Mouse (Mus musculus): ENCODE measurements around the gene Olfr70.

The Olfr70 gene

DNA sequence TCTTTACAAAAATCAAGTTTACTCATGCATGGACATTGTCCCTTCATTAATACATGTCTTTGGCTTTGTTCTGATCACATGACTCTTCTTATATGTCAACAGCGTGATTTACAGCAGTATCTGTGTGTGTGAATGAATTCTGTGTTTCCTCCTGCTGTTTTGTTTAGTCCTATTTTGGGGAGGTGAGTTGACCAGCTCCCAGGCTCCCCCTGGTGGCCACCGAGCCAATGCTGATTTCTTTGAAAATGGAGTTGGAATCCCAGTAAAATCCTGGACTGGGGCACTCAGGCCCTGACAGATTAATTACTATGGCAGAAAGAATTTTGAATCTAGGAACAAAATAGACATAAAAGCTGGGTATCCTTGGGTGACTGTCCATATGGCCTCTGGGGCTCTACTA is 11.2 kb upstream of the Olfr70 start:
- DNase-seq (ENCODE audit: low spot score in 2 of 2), result peak; percentile 62 to 87

DNA sequence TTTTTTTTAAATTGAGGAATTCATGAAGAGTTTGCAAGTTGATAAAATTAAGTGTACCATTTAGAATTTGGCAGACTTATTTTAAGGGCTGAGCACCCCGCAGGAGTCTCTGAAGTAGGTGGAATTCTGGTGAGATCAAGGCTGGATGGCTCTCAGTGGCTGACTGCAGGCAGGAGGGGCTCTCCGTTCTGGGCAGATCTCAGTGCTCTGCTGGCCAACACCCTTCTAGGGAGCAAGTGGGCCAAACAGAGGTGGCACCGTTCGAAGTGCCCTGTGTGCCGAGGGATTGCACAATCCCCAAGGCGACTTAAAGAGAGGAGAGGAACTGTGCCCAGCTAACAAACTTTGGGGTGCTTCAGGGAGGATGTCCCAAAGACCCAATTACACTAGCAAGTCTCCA is 9.3 kb upstream of the Olfr70 start, which contains the start of gene Olfr71:
Olfr71 (minus strand) TSS at position 387 of the 400 bp plus-strand sequence.
- no peak for DNase-seq (ENCODE audit: low spot score in 2 of 2)

DNA sequence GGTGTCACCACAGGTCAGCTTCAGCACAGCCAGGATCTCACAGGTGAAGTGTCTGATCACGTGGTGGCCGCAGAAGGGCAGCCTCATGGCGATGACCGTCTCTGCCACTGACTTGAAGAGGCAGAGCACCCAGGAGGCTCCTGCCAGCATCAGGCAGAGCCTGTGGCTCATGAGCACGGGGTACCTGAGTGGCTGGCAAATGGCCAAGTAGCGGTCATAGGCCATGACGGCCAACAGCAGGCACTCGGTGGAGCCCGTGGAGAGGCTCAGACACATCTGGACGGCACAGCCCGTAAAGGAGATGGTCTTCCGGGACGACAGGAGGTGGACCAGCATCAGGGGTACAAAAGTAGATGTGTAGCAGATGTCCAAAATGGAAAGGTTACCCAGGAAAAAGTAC is 5.4 kb upstream of the Olfr70 start:
- no peak for DNase-seq (ENCODE audit: low spot score in 2 of 2)

DNA sequence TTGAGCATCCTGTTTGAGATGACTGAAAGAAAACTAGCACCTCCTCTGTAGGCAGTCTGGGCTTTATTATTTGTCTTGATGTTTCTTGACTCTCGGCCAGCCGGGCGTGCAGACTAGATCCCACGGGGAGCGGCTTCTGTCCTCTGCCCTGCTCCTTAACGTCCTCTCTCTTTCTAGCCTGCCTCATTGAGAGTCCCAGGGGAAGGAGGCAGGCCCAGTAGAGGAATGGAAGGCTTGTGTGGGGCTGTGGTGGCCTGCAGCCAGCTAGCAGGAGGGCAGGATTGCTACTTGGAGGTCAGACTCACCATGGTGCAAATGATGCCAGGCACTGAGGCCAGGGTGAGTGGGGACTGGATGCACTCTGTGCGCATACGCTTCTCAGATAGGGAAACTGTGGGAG is 3.2 kb upstream of the Olfr70 start:
- no peak for DNase-seq (ENCODE audit: low spot score in 2 of 2)

DNA sequence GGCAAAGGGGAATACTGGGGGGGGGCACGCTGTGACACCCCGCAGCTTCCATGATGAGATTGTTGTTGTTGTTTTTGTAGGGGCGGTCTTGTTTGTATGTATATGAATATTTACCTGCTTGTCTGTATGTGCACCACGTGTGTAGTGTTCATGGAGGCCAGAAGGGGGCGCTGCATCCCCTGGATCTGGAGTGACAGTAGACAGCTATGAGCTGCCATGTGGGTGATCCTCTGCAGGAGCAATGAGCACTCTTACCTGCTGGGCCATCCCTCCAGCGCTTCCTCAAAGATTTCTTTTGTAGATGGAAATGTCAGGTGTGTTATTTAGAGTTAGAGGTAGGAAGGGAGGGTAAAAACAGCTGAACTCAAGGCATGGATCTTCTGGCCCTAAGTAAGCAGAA is 2.8 kb upstream of the Olfr70 start:
- DNase-seq (ENCODE audit: low spot score in 2 of 2), result no peak

DNA sequence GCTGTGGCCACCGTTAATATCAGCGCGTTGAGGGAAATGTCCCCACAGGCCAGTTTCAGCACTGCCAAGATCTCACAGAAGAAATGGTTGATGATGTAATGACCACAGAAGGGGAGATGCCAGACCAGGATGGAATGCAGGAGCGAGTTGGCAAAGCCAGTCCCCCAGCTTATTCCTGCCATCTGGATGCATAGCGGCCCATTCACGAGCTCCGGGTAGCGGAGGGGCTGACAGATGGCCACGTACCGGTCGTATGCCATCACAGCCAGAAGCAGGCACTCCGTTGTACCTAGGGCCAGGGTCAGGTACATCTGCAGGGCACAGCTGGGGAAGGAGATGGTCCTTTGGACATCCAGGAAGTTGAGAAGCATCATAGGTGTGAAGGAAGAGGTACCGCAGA is 4.0 kb downstream of the Olfr70 start:
- no peak for DNase-seq (ENCODE audit: low spot score in 2 of 2)

DNA sequence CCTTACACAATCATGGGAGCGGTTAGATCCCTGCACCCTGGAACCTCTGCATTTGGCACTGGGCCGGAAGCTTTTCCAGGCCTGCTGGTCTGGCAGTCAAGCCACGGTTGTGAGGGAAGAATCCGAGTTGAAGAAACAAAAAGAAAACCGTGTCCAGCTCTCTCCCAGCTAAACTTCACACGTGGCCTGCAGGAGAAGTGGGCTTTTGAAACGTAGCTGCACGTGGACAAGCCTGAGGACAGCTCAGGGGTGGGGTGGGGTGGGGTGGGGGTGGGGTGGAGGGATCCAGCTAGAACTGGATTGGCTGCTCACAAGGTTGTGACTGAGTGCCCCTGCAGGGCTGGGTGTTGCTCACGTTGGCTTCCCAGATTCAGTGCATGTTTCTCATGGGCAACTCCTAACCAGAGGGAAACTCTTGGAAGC is 5.3 kb downstream of the Olfr70 start:
- no peak for DNase-seq (ENCODE audit: low spot score in 2 of 2)

DNA sequence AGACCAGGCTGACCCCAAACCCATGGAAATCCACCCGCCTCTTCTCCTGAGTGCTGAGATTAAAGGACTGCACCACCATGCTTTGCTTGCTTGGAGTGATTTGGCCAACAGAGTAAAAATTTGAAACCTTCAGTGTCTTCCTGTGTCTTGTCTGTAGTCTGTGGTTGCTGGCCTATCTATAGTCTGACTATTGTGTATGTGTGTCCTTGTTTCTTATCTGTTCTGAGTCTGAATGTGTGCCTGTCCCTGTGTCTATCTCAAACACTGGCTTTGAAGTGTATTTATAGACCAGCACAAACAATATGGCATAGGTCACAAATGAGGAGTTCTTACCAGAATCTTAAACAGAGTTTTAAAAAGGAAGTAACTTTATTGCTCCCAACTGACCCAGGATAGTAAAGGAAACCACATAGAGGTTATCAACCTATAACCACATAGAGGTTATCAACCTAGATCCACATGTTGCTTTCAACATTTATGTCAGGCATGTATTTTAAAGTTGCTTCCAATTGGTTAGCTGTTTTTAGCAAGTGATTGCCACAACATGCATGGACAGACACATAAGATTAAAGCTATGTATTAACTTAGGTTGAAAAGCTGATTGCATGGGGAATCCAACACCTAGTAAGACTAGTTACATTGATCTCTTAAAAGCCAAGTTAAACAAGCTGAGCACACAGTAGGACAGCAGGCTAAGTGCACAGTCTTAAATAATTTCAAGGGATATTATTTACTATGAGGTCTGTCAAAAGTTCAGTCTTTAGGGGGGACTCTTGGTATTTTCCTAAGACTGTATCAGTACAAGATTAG is 6.0 kb downstream of the Olfr70 start:
- no peak for DNase-seq (ENCODE audit: low spot score in 2 of 2)

DNA sequence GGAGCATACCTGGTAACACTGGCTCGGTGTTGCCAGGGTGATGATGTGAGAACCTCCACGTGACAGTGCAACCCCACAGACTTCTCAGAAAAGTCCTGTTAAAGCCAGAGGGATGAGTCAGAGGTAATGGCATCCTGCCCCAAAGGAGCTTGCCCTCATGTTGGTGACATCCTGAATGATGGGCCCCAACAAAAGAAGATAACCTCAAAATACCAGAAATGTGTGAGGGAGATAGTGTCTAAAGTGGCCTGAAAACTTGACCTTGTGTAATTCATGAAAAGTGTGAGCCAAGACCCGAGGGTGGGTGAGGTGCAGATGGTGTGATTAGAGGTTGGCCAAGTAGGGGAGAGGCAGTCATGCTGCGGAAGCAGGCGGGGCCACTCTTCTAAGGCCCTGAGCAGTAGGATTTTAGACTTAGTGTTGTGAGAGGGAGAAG is 6.8 kb downstream of the Olfr70 start:
- DNase-seq (ENCODE audit: low spot score in 2 of 2), result no peak

DNA sequence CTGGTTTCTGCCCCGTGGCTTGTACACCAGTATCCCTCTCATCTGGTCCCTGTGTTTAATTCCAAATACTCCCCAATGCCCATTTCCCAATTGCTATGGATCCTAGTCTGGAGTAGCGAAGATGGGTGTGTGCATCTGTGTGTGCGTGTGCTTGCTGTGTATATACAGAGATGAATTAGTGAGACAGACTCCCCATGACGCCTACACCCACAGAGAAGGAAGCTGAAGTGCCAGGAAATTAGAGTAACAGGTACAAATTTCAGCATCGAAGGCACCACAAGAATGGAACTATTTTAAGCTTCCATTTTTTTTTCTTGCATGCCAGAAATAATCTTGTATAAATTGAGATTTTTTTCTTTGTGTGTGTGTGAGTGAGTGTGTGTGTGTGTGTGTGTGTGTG is 9.6 kb downstream of the Olfr70 start:
- DNase-seq (ENCODE audit: low spot score in 2 of 2), result no peak

DNA sequence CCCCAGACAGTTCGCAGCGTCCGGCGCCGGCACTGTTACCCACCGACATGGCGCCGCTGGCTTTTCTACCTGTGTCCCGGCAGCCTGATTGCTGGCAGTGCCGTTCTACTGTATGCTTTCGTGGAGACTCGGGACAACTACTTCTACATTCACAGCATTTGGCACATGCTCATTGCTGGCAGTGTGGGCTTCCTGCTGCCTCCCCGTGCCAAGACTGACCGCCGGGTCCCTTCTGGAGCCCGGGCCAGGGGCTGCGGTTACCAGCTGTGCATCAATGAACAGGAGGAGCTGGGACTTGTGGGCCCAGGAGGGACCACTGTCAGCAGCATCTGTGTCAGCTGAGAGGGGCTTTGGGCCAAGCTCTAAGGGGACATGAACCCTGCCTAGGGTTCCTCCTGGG is 10.6 kb downstream of the Olfr70 start:
- no peak for DNase-seq (ENCODE audit: low spot score in 2 of 2)

DNA sequence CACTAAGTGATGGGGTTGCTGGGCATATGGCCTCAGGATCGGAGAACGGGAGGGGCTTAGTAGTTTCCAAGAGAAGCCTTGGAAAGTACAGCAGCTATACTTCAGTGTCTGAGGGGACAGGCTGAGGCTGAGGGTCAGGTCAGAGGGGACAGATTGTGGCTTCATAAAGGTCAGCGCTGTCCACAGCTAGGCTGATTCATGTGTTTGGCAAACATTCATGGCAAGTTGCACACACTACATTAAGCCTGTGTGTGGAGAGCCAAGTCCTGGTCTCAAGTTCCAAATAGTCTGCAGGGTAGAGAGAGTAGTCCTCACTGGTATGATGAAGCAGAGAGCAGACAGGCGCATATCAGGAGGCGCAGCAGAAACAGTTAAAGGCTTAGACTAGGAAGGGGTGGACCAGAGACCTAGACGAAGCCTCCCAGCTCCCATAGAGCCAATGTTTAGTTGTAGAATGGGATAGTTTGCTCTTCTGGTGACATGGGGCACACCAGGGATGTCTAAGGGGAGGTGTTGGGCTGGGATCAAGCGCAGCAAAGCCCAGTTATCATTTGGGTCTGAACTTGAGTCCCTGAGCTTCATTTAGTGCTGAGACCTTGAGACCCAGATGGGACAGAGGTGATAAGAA is 21.1 kb downstream of the Olfr70 start:
- DNase-seq (ENCODE audit: low spot score in 2 of 2), result no peak

DNA sequence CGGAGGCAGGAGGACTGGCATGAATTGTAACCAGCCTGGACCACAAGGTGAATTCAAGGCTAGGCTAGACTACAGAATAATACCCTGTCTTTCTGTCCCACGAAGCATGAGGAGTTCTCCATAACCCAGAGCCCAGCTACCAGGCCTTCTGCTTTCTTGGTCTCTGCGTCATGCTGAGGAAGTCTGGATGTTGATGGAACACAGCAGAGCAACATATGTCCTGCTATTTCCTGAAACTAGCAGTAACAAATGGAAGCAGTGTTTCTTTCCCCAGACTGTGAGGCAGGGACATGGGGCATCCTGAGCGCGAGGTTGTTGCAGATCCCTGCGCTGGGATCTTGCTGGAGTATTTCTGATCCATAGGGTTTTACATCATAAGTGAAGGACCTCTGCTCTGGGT is 22.1 kb downstream of the Olfr70 start:
- no peak for DNase-seq (ENCODE audit: low spot score in 2 of 2)

DNA sequence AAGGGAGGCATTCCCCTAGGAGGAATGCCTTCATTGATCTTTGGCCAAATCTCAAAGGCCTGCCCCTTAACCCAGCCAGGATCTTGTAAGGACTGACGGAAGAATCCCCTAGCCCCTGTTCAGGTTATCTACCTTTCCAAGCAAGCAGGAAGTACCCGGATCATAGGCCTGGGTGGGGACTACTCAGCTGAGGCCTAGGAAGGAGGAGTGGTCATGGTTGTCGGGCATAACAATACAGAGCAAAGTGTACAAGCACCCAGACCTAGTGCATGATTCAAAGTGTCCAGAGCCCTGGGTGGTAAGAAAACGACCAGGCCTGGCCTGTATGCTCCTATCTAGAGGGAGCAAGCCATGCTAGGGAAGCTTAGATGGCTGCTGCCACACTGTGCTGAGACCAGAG is 25.0 kb downstream of the Olfr70 start:
- no peak for DNase-seq (ENCODE audit: low spot score in 2 of 2)

DNA sequence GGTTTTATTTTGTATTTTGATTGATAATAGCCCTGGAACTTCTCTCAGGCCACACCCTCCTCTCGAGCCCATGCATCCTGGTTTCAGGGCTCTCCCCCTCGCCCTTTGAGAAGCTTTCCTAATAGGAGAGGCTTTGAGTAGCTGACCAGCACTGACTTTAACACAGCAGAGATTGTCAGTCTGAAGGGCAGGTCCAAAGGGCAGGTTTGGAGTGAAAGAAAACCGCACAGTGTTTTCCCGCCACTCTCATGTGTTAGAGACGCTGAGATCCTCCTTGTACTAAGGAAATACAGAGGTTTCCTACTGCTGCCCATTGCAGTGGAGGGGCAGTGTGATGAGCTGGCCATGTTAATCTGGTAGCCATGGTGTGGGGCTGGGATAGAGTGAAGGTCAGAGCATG is 25.6 kb downstream of the Olfr70 start:
- no peak for DNase-seq (ENCODE audit: low spot score in 2 of 2)

DNA sequence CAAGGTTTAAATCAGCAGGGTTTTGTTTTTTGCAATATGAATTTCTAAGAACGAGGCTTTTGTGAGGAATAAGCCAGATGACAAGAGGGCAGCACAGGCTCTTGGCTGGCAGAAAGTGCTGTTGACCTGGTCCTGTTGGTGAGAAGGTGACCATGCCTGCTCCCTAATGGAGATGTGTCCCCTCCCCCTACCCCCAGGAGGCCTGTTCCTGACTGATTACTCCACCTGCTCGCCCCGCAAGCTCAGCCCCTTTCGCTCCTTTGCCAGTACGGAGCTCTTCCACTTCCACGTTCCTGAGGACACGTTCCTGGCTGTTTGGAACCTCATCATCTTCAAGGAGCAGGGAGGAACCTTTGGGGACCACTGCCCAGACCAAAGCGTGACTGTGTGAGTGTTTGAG is 26.9 kb downstream of the Olfr70 start:
- no peak for DNase-seq (ENCODE audit: low spot score in 2 of 2)

DNA sequence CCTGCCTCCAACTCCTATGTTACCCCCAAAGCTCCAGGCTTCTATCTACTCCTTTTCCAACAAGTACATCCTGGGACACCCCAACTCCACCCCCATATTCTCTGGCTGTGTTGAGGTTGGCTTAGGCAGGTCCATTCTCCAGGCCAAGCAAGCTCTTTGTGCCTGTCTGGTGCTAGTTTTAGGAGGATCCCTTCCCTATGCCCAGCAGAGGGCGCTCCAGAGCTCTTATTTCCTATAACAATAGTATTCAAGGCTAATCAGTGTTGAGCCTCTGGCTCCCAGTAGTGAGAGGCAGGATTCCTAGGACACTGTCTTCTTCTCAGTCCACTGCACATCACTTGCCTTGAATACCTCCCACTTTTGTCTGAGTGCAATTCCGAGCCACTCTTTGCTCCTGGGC is 28.5 kb downstream of the Olfr70 start:
- peak; percentile 77 to 91 for DNase-seq (ENCODE audit: low spot score in 2 of 2)

DNA sequence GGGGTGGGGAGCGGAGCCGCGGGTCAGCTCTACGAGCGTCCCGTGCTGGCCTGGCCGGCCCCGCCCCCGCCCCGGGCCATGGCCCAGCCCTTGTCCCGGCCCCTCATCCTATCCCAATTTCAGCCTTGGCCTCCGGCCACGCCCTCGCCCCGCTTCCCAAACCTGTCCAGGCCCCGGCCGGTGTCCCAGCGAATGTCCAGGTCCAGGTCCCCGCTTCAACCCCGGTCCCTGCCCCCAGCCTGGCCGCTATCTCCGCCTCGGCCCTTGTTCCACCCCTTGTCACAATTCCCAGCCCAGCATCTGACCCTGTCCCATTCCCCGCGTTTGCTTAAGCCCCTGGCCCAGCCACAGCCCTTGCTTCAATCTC is 31.2 kb downstream of the Olfr70 start:
- DNase-seq (ENCODE audit: low spot score in 2 of 2), result no peak

DNA sequence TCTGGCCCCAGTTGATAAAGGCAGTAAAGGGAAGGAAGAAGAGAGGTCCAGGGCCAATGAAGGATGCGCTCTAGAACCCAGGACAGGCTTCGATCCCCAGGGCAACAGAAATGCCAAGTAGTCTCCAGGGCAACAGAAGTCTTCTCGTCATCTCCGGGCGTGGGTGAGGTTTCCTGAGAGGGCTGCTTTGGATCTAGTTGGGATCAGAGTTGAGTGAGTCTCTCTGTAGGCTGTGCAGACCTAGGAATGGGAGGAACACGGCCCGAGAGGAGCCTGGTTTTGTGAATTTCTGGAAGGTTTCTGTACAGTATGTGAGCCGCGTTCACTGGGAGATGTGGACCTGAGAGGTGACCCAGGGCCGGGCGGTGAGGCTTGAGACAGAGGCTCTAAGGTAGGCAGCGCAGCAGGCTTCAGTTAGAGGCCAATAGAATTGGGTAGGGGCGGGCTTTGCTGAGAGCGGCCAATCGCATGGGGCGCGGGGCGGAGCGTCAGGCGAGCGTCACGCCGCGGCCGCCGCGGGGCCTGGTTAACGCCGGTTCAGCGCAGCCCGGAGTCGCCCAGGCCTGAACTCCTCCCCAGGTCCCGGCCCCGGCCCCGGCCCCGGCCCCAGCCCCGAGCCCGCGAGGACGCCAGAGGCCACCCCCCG is 31.7 kb downstream of the Olfr70 start, which contains the start of the genes Tmem8b and Fam221b:
Tmem8b (plus strand) TSS at position 190 of the 646 bp plus-strand sequence.
Fam221b (minus strand) TSS at position 364 of the 646 bp plus-strand sequence.
- peak; percentile 89 to 93 for DNase-seq (ENCODE audit: low spot score in 2 of 2)

DNA sequence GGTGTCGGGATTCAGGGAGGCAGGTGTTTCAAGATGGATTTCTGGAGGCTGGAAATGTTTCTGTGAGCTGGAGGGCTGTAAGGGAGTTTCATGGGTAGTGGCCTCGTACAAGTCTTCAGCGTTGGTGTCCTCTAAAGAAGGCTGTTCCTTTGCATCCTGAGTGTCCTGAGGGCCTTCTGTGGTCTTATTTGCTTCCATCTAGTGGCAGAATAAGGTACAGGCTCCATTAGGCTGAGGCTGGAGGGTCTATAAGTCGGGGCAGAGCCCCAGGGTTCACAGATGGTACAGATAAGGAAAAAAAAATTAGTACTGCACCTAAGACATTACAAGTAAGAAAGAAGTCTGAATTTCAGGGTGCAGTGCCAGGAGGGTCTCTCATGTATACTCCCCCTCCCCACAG is 34.2 kb downstream of the Olfr70 start:
- no peak for DNase-seq (ENCODE audit: low spot score in 2 of 2)

DNA sequence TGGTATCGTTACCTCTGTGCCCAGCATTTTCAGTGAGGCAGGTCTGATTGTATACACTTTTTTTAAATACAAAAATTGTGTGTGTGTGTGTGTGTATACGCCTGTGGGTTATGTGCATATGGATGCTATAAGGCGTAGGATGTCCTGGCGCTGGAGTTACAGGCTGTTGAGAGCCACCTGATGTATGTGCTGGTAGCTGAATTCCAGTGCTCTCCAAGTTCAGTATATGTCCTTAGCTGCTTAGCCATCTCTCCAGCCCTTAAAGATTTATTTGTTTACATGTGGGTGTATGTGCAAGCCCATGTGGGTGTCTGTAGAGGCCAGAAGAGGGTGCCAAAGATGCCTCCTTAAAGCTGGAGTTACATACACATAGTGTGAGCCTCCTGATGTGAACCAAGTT is 43.5 kb downstream of the Olfr70 start:
- no peak for DNase-seq (ENCODE audit: low spot score in 2 of 2)

DNA sequence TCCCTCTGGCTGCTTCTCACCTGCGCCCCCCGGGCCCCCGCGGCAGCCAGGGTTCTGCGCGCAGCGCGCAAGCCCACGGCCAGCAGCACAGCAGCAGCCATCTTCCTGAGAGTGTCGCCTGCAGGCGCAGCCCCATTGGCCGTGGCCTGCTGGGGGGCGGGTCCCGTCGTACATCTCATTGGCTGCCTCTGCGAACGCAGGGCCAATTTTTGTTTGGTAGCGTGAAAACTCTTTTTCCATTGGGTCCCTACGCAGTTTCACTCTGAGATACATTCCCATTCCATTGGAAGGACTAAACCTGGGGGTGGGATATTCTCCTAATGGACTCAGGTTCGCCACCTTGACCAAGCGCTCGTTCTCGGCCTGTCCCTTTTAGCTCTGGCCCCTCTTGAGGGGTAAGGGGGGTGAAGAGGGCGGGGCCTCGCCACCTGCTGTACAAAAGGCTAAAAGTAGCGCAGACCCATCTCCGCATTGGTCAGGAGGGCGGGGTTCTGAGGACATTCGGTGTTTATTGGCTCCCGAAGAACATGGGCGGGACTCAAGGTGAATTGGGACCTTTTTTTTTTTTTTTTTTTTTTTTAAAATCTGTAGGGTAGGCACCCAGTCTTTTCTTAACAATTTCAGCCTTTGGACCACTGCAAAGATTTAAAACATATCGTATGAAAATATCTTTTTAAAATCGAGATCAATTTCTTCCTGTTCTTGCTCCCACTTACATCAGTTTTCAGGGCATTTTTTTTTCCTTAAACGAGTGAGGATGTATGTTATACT is 44.1 kb downstream of the Olfr70 start, which contains the start of gene Hint2:
Hint2 (minus strand) TSS at position 128 of the 771 bp plus-strand sequence.
- DNase-seq (ENCODE audit: low spot score in 2 of 2), result peak; percentile 91 to 94
